Mouse (Mus musculus) heart, adult 2 months (tissue): ENCODE measurements around the gene Dynlrb1. TPM values are rescaled to one million over a fixed set of nuclear protein-coding genes. Genes with fewer than 3 reads are reported as not detected.

Source experiments
- DNase-seq, 2 experiments: peaks; one replicate each; pipeline ENCODE4 v3.0.0; 2021
- H3K27ac ChIP-seq: fragments of 200-600 bp; 2 replicates; pipeline ENCODE4 v1.8.1; 2022
- H3K27me3 ChIP-seq: fragments of 200-500 bp; 2 replicates; pipeline ENCODE4 v1.6.1; 2012; ENCODE audit warnings: mild to moderate bottlenecking, low read length, inconsistent platforms, mixed read lengths; ENCODE audit not compliant: control insufficient read depth, insufficient read depth
- H3K36me3 ChIP-seq: fragments of 200-500 bp; 2 replicates; pipeline ENCODE4 v1.6.1; 2012; ENCODE audit warnings: low read length, inconsistent platforms; ENCODE audit not compliant: control insufficient read depth, insufficient read depth
- H3K4me1 ChIP-seq: fragments of 200-500 bp; 2 replicates; pipeline ENCODE4 v1.6.1; 2011; ENCODE audit warnings: low read length; ENCODE audit not compliant: control insufficient read depth, insufficient read depth
- H3K4me3 ChIP-seq: fragments of 200-600 bp; 2 replicates; pipeline ENCODE4 v1.8.1; 2022
- H3K79me2 ChIP-seq: fragments of 200-500 bp; replicated peaks from 2 replicates; pipeline ENCODE4 v1.6.1; 2012; ENCODE audit warnings: mild to moderate bottlenecking, inconsistent platforms, low read length, moderate library complexity, mixed read lengths; ENCODE audit not compliant: control insufficient read depth, insufficient read depth
- H3K9ac ChIP-seq: fragments of 200-500 bp; 2 replicates; pipeline ENCODE4 v1.6.1; 2012; ENCODE audit warnings: low read depth, mild to moderate bottlenecking, control low read depth, inconsistent platforms, low read length, mixed read lengths
- CTCF ChIP-seq: fragments of 200-600 bp; IDR thresholded peaks from 2 replicates; pipeline ENCODE4 v1.8.1; 2022; ENCODE audit warnings: antibody characterized with exemption, mild to moderate bottlenecking, moderate library complexity
- EP300 ChIP-seq: fragments of 200-500 bp; IDR thresholded peaks from 2 replicates; pipeline ENCODE4 v1.6.1; 2011; ENCODE audit warnings: low read depth, low read length, control low read depth; ENCODE audit not compliant: insufficient read depth
- POLR2A ChIP-seq: fragments of 200-500 bp; IDR thresholded peaks from 2 replicates; pipeline ENCODE4 v1.6.1; 2011; ENCODE audit warnings: mild to moderate bottlenecking, low read depth, low read length, control low read depth; ENCODE audit not compliant: insufficient read depth
- WGBS: fragments of 180-500 bp; shearing (Covaris S2); methylation state at CpG from one replicate; pipeline ENCODE4 v1.1.7; 2018; 5-methylcytosine and 5-hydroxymethylcytosine counted together
- intact Hi-C: fragments of 180-260 bp; cut with DNase I; formaldehyde crosslinking; loops from one replicate; pipeline ENCODE4 v1.15.1; 2025
- polyA plus RNA-seq: library from polyadenylated mRNA; depleted of rRNA; stranded (reverse); fragments of >200 nt; gene quantifications from 2 replicates; pipeline ENCODE4 v1.2.3, GENCODE M21; 2012
- total RNA-seq, 2 experiments: library from RNA; stranded (reverse); gene quantifications; 2 replicates each; pipeline ENCODE4 v1.2.3; 2021

Dynlrb1 gene
- total and polyA plus RNA-seq, 3 experiments: 163 to 359 (median 165) TPM

DNA sequence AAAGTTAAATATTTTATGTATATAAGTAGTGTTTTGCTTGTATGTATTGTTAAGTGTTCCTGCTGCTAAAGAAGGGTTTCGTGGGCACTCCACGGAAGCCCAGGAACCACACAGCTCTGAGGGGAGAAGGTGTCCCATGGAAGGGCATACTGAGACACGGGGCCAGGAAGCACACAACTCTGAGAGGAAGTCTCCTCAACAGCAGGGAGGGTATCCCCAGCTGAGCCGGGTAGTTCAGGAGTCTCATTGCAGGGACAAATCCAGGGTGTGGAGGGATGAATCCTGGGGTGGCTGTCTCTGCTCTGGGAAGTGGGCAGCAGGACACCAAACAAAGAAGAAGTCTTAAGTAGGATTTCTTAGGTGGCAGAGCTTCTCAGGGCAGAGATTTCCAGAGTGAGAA is 943 bp downstream of the Dynlrb1 start:
- WGBS: 1% methylated on average over 4 of the region's 4 CpGs
- no peak for DNase-seq
- TF ChIP-seq EP300: no peak
- no peak for TF ChIP-seq CTCF
- no peak for TF ChIP-seq POLR2A
- H3K36me3 ChIP-seq: peaks cover 2% of the 10 kb centered on the region; the same call in 1 of the 2 replicates
- H3K9ac ChIP-seq: peak overlapping the region; percentile 45
- H3K4me1 ChIP-seq: peaks cover 9% of the 10 kb centered on the region
- peaks cover 3% of the 10 kb centered on the region; the same call in 1 of the 2 replicates for H3K79me2 ChIP-seq
- peak overlapping the region; percentile 98 for H3K27ac ChIP-seq
- peak overlapping the region; percentile 68 for H3K4me3 ChIP-seq
- intact Hi-C loops: loop anchor here (2.0 kb wide), 1 partner anchor 38 kb away; no protein-coding TSS in a partner anchor
- no peaks in the 10 kb centered on the region for H3K27me3 ChIP-seq

DNA sequence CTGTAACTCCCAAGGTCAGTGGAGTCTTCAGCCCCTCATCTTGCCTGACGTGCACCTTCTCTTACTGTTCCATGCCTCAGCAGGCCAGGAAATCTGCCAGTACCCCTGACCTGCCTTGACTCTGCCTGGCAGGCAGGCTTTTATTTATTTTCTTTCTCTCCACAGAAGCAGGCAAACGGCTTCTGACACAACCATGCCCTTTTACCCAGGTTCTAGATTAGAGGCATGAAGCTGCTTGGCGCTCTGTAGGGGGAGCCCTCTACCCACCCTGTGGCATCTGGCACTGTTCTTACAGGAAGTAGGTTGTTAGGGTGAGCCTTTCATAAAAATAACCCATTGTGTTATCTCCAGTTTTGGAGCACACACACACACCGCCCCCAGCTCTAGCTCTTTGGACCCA is 4.6 kb downstream of the Dynlrb1 start:
- no peak overlapping the region for H3K9ac ChIP-seq
- no peak overlapping the region for H3K4me3 ChIP-seq
- TF ChIP-seq POLR2A (no peak), CTCF (peak; percentile 62), EP300 (0 out of 2 replicates have a peak, but pooled peaks have one; percentile 54)
- peaks cover 4% of the 10 kb centered on the region for H3K36me3 ChIP-seq
- intact Hi-C loops: no loop called here
- no peaks in the 10 kb centered on the region for H3K27me3 ChIP-seq
- WGBS: 55% methylated on average over 4 of the region's 4 CpGs
- peaks cover 12% of the 10 kb centered on the region for H3K4me1 ChIP-seq
- peaks cover 3% of the 10 kb centered on the region; the same call in 1 of the 2 replicates for H3K79me2 ChIP-seq
- DNase-seq: peak in 1 of 2 experiments; percentile 48
- H3K27ac ChIP-seq: peak overlapping the region; percentile 56

DNA sequence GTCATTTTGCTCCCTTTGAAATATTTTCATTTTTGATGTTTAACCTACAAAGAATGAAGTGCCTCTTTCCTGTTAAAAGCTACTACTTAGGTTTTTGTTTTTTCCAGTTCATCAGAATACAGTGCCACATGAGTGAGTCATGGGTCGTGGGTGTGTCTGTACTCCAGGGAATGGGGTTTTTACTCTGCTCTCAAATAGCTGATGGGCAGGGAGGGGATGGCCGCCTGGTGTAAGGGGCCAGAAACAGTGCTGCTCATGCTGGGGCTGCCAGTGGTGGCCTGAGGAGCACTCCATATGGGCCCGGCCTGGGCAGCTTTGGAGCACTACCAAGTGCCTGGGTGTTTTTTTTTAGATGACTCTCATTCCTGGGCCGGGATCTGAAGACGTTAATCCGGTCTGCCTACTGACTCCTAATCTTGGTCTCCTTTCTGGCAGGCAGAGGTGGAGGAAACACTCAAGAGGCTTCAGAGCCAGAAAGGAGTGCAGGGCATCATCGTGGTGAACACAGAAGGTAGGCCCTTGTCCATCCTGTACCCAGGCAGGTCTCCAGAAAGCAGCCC is 6.0 kb downstream of the Dynlrb1 start:
- Histone ChIP-seq H3K9ac (no peak overlapping the region), H3K4me1 (peaks cover 10% of the 10 kb centered on the region), H3K27ac (peak overlapping the region; percentile 48; the same call in 1 of the 2 replicates), H3K36me3 (peaks cover 4% of the 10 kb centered on the region), H3K27me3 (no peaks in the 10 kb centered on the region), H3K4me3 (no peak overlapping the region), H3K79me2 (peaks cover 3% of the 10 kb centered on the region; the same call in 1 of the 2 replicates)
- TF ChIP-seq CTCF (no peak), EP300 (no peak), POLR2A (no peak)
- DNase-seq: peak; percentile 40 to 47
- 40% methylated on average over 7 of the region's 7 CpGs for WGBS
- intact Hi-C loops: no loop called here

DNA sequence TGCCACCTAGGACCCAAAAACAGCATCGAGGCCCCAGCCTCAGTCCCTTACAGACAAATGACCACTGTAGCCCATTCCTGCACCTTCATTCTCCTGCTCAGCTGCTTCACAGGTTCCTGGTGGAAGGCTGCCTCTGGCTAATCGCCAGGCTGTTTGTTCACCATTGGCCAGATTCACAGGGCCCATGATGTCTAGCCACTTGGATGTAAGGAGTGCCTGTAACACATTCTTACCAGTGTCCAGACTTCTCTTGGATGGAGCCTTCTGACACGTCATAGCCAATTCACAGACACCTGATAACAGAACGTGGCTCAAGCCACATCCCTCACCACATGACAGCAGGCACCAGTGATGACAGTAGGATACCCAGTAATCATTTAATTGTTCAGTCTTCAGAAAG is 9.9 kb downstream of the Dynlrb1 start:
- H3K27ac ChIP-seq: no peak overlapping the region
- no peak overlapping the region for H3K9ac ChIP-seq
- peaks cover 5% of the 10 kb centered on the region for H3K4me1 ChIP-seq
- TF ChIP-seq POLR2A (no peak), CTCF (no peak), EP300 (no peak)
- no peaks in the 10 kb centered on the region for H3K27me3 ChIP-seq
- no peak overlapping the region for H3K4me3 ChIP-seq
- 60% methylated on average over 4 of the region's 4 CpGs for WGBS
- H3K36me3 ChIP-seq: peaks cover 2% of the 10 kb centered on the region
- no peaks in the 10 kb centered on the region for H3K79me2 ChIP-seq
- peak in 1 of 2 experiments; percentile 56 for DNase-seq
- intact Hi-C loops: no loop called here

DNA sequence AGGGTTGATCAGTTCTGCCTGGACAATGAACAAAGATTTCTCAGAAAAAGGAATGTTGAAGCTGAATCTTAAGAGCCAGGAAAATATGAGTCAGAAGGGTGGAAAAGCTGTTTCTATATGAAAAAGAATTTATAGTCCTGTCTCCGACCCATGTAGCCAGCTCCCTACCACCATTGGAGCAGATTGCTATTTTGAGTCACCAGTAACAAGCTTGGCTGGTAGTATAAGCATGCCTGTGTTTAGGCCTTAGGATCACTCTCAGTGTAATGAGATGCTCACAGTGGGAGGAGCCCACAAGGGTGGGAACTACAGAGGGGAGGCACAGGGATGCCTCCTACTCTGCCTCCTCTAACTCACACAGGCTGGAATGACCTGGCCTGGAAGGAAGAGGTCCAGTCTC is 11.9 kb downstream of the Dynlrb1 start:
- Histone ChIP-seq H3K36me3 (peaks cover 2% of the 10 kb centered on the region), H3K79me2 (no peaks in the 10 kb centered on the region), H3K4me1 (0 out of 2 replicates have a peak, but pooled peaks cover 2% of the 10 kb centered on the region), H3K9ac (no peak overlapping the region), H3K27ac (no peak overlapping the region), H3K27me3 (no peaks in the 10 kb centered on the region), H3K4me3 (no peak overlapping the region)
- WGBS: 73% methylated on average over 1 of the region's 1 CpGs
- intact Hi-C loops: no loop called here
- DNase-seq: no peak
- TF ChIP-seq CTCF (no peak), POLR2A (no peak), EP300 (no peak)

DNA sequence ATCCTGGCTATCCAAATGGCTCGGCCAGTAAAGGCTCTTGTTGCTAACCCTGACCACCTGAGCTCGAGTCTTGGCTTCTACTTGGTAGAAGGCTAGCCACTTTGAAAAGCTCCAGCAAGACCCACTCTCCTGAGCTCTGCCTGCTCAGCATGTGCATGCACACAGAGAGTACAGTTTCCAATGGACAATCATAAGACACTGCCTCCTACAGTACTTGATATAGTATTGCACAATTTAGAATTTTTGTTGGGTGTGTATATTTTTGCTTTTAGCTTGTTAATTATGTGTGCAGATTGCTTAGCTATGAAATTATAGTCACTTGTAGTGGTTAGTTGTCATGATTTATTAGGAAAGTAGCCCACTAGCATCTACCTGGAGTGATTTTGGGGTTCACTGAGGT is 12.4 kb downstream of the Dynlrb1 start:
- Histone ChIP-seq H3K79me2 (no peaks in the 10 kb centered on the region), H3K4me3 (no peak overlapping the region), H3K4me1 (no peaks in the 10 kb centered on the region), H3K27ac (no peak overlapping the region), H3K9ac (no peak overlapping the region), H3K27me3 (no peaks in the 10 kb centered on the region), H3K36me3 (peaks cover 2% of the 10 kb centered on the region)
- DNase-seq: no peak
- no peak for TF ChIP-seq POLR2A
- TF ChIP-seq CTCF: peak; percentile 46
- intact Hi-C loops: no loop called here
- 87% methylated on average over 2 of the region's 2 CpGs for WGBS
